Mouse (Mus musculus) kidney, embryonic 15.5 days (tissue): ENCODE measurements at regions not wholly inside any gene's neighbourhood (a gene's known extent, or its start where the extent isn't known, plus 50 kb on each side); places are given as distances from the start of the nearest gene placed in this dataset.

Source experiments
- ATAC-seq: fragments of 200-750 bp; cut with Nextera tagmentation; replicated peaks from 2 replicates; pipeline ENCODE4 v1.8.0; 2017; ENCODE audit warnings: moderate TSS enrichment; ENCODE audit not compliant: low FRiP score
- H3K27ac ChIP-seq: fragments of 300-500 bp; sonication (generic); 2 replicates; pipeline ENCODE4 v1.5.1; 2015; ENCODE audit warnings: mild to moderate bottlenecking, inconsistent platforms
- H3K27me3 ChIP-seq: fragments of 300-500 bp; sonication (generic); 2 replicates; pipeline ENCODE4 v1.6.1; 2015; ENCODE audit warnings: inconsistent platforms
- H3K36me3 ChIP-seq: fragments of 300-500 bp; sonication (generic); 2 replicates; pipeline ENCODE4 v1.6.1; 2015; ENCODE audit warnings: inconsistent platforms
- H3K4me1 ChIP-seq: fragments of 300-500 bp; sonication (generic); 2 replicates; pipeline ENCODE4 v1.6.1; 2015; ENCODE audit warnings: inconsistent platforms
- H3K4me2 ChIP-seq: fragments of 300-500 bp; sonication (generic); 2 replicates; pipeline ENCODE4 v1.6.1; 2015; ENCODE audit warnings: moderate library complexity, mild to moderate bottlenecking, inconsistent platforms
- H3K4me3 ChIP-seq: fragments of 300-500 bp; sonication (generic); replicated peaks from 2 replicates; pipeline ENCODE4 v1.5.1; 2015; ENCODE audit warnings: mild to moderate bottlenecking, inconsistent platforms
- H3K9ac ChIP-seq: fragments of 300-500 bp; sonication (generic); 2 replicates; pipeline ENCODE4 v1.6.1; 2015; ENCODE audit warnings: mild to moderate bottlenecking, inconsistent platforms
- H3K9me3 ChIP-seq: fragments of 300-500 bp; sonication (generic); replicated peaks from 2 replicates; pipeline ENCODE4 v1.6.1; 2016; ENCODE audit warnings: inconsistent platforms
- WGBS: fragments of 180-500 bp; shearing (Covaris S2); methylation state at CpG from one replicate; pipeline ENCODE4 v1.1.7; 2015; ENCODE audit warnings: mixed read lengths; 5-methylcytosine and 5-hydroxymethylcytosine counted together

DNA sequence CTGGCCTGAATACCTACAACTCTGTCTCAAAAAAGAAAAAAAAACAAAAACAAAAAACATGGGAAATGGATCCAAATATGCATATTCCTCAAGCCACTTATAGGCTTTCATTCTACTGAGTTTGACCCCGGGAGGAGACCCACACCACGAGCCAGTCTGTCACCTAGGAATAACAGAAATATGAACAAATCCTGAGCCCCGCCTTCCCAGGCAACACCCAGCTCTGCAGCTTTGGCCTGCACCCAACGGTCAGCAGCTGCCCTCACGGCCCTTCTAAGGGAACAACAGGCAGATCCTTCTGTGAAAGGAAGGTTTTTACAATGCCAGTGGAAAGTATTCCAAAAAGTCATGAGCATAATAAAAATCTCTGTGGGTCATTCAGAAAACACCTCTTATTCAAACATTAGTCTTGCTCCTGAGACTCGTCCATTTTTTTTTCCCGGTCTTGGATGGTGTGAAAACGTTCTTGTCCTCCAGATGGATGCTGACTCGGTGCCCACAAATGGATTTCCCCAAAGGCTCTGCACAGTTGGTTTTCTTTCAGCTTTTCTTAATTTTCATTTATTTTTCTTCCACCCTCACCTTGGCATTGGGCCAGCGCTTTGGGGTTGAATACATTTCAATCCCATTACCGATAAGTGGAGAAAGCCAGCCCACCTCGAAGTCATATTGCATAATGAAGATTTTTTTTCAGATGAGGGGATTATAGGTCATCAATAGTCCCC, 130.6 kb upstream of the Ptprt start:
- Histone ChIP-seq H3K9me3 (no peaks in the 10 kb centered on the region), H3K36me3 (no peaks in the 10 kb centered on the region), H3K4me2 (no peak overlapping the region), H3K4me3 (no peak overlapping the region), H3K27me3 (no peaks in the 10 kb centered on the region), H3K9ac (no peak overlapping the region), H3K27ac (no peak overlapping the region), H3K4me1 (no peaks in the 10 kb centered on the region)
- WGBS: 68% methylated on average over 12 of the region's 12 CpGs
- ATAC-seq: no peak

DNA sequence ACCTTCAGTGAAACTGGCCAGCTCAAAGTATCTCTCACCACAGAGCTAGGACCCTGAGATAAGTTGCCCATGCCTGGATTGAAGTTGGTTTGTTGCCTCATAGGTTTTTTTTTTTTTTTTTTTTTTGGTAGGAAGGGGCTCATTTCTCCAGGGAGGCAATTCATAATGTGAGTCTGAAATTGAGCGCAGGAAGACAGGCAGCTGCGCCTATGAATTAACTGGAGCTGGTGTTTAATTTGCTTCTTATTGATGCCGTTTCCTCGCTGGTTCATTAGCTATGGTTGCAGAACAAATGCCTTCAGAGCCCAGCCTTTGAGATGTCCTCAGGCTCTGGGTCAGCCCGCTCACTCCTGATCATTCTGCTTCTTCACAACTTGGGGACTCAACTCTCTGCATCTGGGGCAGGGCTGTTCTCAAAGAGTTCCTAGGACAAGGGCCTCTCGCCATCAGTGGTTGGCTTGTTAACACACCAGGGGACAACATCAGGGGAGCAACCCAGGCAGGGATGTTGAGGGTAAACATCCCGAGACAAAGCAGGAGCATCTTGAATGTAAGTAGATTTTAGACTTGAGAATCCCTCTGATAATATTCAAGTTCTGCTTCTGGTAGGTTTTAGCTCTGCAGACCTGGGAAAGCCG, 123.3 kb upstream of the Ptprt start:
- Histone ChIP-seq H3K36me3 (no peaks in the 10 kb centered on the region), H3K27ac (no peak overlapping the region), H3K4me2 (no peak overlapping the region), H3K27me3 (no peaks in the 10 kb centered on the region), H3K9ac (no peak overlapping the region), H3K4me1 (no peaks in the 10 kb centered on the region), H3K4me3 (no peak overlapping the region), H3K9me3 (no peaks in the 10 kb centered on the region)
- 79% methylated on average over 8 of the region's 8 CpGs for WGBS
- ATAC-seq: no peak

DNA sequence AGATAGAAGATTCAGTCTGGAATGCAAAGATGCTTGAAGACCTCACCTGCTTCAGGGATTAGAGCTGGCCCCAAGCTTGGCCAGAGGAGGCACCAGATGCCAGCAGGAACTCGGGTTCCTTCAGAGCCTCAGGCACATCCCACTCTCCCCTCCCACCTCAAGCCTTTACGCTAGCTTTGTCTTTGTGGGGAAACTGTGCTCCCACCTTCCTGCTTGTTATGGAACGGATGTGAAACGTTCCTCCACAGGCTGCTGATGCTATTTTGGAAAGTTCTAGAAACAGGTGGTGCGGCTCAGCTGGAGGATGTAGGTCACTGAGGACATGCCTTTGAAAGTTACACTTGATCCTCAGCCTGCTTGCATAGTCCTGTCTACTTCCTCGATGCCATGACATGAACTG, 120.7 kb upstream of the Ptprt start:
- no peak overlapping the region for H3K27ac ChIP-seq
- no peak for ATAC-seq
- H3K36me3 ChIP-seq: no peaks in the 10 kb centered on the region
- H3K4me2 ChIP-seq: no peak overlapping the region
- no peaks in the 10 kb centered on the region for H3K9me3 ChIP-seq
- 62% methylated on average over 6 of the region's 6 CpGs for WGBS
- no peak overlapping the region for H3K4me3 ChIP-seq
- no peaks in the 10 kb centered on the region for H3K27me3 ChIP-seq
- no peak overlapping the region for H3K9ac ChIP-seq
- H3K4me1 ChIP-seq: no peaks in the 10 kb centered on the region

DNA sequence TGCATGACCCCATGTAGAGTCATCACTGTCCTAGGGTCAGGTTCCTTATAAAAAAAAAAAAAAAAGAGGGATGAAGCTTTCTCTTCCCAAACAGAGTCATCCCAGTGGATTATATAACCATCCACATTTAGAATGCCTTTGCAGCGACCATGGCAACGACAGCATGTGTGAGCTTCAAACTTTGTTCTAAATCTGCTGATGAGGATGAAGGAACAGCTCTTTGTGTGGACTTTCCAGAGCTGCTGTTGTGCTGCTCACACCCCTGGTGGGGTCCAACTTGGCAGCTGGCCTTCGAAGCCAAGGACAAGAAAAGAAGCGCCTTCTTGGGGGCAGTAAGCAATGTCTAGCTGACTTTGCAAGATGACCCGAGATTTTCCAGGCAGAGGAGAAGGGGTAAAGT, 115.6 kb upstream of the Ptprt start:
- Histone ChIP-seq H3K4me2 (no peak overlapping the region), H3K9ac (no peak overlapping the region), H3K4me1 (no peaks in the 10 kb centered on the region), H3K9me3 (no peaks in the 10 kb centered on the region), H3K4me3 (no peak overlapping the region), H3K36me3 (no peaks in the 10 kb centered on the region), H3K27me3 (no peaks in the 10 kb centered on the region), H3K27ac (no peak overlapping the region)
- ATAC-seq: no peak
- WGBS: 86% methylated on average over 5 of the region's 5 CpGs

GRCm38 (mm10) chr2:162772520-162772919, 111.6 kb upstream of the Ptprt start:
- no peaks in the 10 kb centered on the region for H3K9me3 ChIP-seq
- no peaks in the 10 kb centered on the region for H3K4me1 ChIP-seq
- H3K27me3 ChIP-seq: no peaks in the 10 kb centered on the region
- H3K9ac ChIP-seq: no peak overlapping the region
- H3K4me3 ChIP-seq: no peak overlapping the region
- H3K4me2 ChIP-seq: no peak overlapping the region
- no peaks in the 10 kb centered on the region for H3K36me3 ChIP-seq
- ATAC-seq: no peak
- WGBS: 87% methylated on average over 5 of the region's 5 CpGs
- H3K27ac ChIP-seq: no peak overlapping the region

DNA sequence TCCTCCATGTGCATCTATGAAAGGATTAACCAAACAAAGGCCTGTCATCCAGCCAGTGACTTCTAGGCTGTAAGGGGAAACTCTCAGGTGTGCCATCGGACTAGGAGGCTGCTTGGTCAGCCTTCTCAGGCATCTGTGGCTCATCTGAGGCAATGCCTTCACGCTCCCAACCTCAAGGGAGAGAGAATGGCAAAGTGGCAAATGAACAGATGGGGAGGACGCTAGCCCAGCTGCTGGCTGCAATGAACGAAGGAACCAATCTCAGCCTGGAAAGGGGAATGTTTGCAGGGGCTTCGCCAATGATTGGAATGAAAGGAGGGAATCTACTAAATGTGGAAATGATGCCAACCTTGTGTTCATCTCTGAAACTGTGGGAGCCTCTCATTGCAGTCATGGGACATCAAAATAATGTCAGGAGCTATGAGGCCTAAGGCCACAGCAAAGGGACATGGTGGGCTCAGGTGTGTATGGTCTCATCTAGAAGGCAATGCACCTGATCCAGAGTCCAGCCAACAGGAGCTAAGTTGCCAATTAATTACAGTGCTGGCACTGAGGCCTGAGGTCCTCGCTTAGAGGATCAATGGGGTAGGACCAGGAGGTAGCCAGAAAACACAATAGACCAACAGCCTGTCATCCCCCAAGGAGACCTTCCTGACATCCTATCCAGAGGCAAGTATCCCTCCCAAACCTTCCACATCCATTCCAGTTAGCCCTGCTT, 108.9 kb upstream of the Ptprt start:
- Histone ChIP-seq H3K4me1 (no peaks in the 10 kb centered on the region), H3K9ac (no peak overlapping the region), H3K27ac (no peak overlapping the region), H3K9me3 (no peaks in the 10 kb centered on the region), H3K36me3 (no peaks in the 10 kb centered on the region), H3K4me2 (no peak overlapping the region), H3K27me3 (no peaks in the 10 kb centered on the region), H3K4me3 (no peak overlapping the region)
- 84% methylated on average over 6 of the region's 6 CpGs for WGBS
- no peak for ATAC-seq

GRCm38 (mm10) chr2:162764059-162764458, 103.1 kb upstream of the Ptprt start:
- Histone ChIP-seq H3K4me1 (no peaks in the 10 kb centered on the region), H3K27ac (no peak overlapping the region), H3K4me3 (no peak overlapping the region), H3K4me2 (no peak overlapping the region), H3K9ac (no peak overlapping the region), H3K27me3 (0 out of 2 replicates have a peak, but pooled peaks cover 2% of the 10 kb centered on the region), H3K36me3 (no peaks in the 10 kb centered on the region), H3K9me3 (no peaks in the 10 kb centered on the region)
- WGBS: 85% methylated on average over 6 of the region's 6 CpGs
- ATAC-seq: no peak

DNA sequence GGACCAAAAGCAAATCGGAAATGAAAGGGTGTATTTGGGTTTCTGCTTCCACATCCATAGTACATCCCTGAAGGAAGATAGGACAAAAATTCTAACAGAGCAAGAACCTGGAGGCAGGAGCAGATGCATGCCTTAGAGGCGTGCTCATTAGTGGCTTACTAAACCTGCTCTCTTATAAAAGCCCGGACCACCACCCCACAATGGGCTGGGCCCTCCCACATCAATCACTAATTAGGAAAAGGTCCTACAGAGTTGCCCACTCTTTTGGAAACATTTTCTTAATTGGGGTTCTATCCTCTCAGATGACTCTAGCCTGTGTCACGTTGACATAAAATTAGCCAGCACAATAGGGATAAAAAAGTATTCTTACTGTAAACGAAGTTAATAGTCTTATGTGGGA, 79.6 kb upstream of the Ptprt start:
- no peak for ATAC-seq
- no peak overlapping the region for H3K9ac ChIP-seq
- no peaks in the 10 kb centered on the region for H3K36me3 ChIP-seq
- no peaks in the 10 kb centered on the region for H3K27me3 ChIP-seq
- no peaks in the 10 kb centered on the region for H3K4me1 ChIP-seq
- H3K4me2 ChIP-seq: no peak overlapping the region
- no peaks in the 10 kb centered on the region for H3K9me3 ChIP-seq
- no peak overlapping the region for H3K4me3 ChIP-seq
- no peak overlapping the region for H3K27ac ChIP-seq
- 84% methylated on average over 5 of the region's 5 CpGs for WGBS

GRCm38 (mm10) chr2:162735761-162736160, 74.8 kb upstream of the Ptprt start:
- Histone ChIP-seq H3K4me2 (no peak overlapping the region), H3K9ac (no peak overlapping the region), H3K36me3 (no peaks in the 10 kb centered on the region), H3K27ac (no peak overlapping the region), H3K4me1 (no peaks in the 10 kb centered on the region), H3K9me3 (no peaks in the 10 kb centered on the region), H3K4me3 (no peak overlapping the region), H3K27me3 (no peaks in the 10 kb centered on the region)
- ATAC-seq: no peak
- WGBS: 55% methylated on average over 3 of the region's 3 CpGs

- Histone ChIP-seq H3K4me1 (no peaks in the 10 kb centered on the region), H3K27ac (no peak overlapping the region), H3K9me3 (no peaks in the 10 kb centered on the region), H3K4me2 (no peak overlapping the region), H3K4me3 (no peak overlapping the region), H3K27me3 (no peaks in the 10 kb centered on the region), H3K36me3 (no peaks in the 10 kb centered on the region), H3K9ac (no peak overlapping the region)
- 53% methylated on average over 4 of the region's 4 CpGs for WGBS
- ATAC-seq: no peak
These were observed 73.3 kb upstream of the Ptprt start for GRCm38 (mm10) chr2:162734286-162734685.

DNA sequence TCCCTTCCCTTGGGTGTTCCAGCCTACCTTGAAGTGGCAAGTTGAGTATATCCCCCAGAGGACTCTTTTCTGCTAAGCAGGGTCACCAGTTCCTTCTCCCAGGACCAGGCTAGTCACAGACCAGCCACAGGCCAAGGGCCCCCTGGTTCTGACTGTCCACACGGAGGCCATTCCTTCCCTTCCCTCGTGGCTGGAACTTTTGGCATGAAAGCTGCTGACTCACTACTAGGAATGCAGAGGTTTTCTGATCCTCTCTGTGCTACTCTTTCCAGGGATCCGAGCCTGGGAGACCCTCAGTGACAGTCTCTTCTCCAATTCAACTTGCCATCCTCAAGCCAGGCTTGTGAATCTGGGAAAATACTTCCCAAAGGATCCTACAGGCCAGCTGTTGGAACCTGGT, 59.1 kb upstream of the Ptprt start:
- H3K36me3 ChIP-seq: no peaks in the 10 kb centered on the region
- H3K27ac ChIP-seq: no peak overlapping the region
- no peak for ATAC-seq
- no peak overlapping the region for H3K9ac ChIP-seq
- WGBS: 58% methylated on average over 3 of the region's 3 CpGs
- no peaks in the 10 kb centered on the region for H3K4me1 ChIP-seq
- H3K4me2 ChIP-seq: no peak overlapping the region
- H3K9me3 ChIP-seq: no peaks in the 10 kb centered on the region
- H3K4me3 ChIP-seq: no peak overlapping the region
- no peaks in the 10 kb centered on the region for H3K27me3 ChIP-seq

GRCm38 (mm10) chr2:162718466-162718865, 57.5 kb upstream of the Ptprt start:
- Histone ChIP-seq H3K9ac (no peak overlapping the region), H3K27me3 (0 out of 2 replicates have a peak, but pooled peaks cover 2% of the 10 kb centered on the region), H3K27ac (no peak overlapping the region), H3K36me3 (no peaks in the 10 kb centered on the region), H3K4me3 (no peak overlapping the region), H3K9me3 (no peaks in the 10 kb centered on the region), H3K4me2 (no peak overlapping the region), H3K4me1 (no peaks in the 10 kb centered on the region)
- 78% methylated on average over 7 of the region's 7 CpGs for WGBS
- ATAC-seq: no peak
